Mouse (Mus musculus): Measurements from ENCODE around the gene Rhoa. TPM values are rescaled to one million over a fixed set of nuclear protein-coding genes. Genes with fewer than 3 reads are reported as not detected.
"Not testable (repeated sequence)": the region's sequence is repeated elsewhere in the genome, so short reads cannot be mapped to it uniquely, and the experiment has no call there.

Gene Rhoa
- total RNA-seq, 2 experiments from 2014 or later = 97.0 to 97.5 TPM

GRCm38 (mm10) chr9:108280071-108280828 lies 25.7 kb upstream of the Rhoa start:
- intact Hi-C loops (cut with DNase I) = loop anchor here (2.0 kb wide), 1 partner anchor 183 kb away; no protein-coding TSS in a partner anchor
- peak; percentile 85 to 90 for DNase-seq

GRCm38 (mm10) chr9:108284410-108284809 lies 21.5 kb upstream of the Rhoa start:
- intact Hi-C loops (cut with DNase I) = loop anchor here (2.0 kb wide), 2 partner anchors 82 to 128 kb away; no protein-coding TSS in a partner anchor

GRCm38 (mm10) chr9:108287526-108288238 lies 18.2 kb upstream of the Rhoa start:
- intact Hi-C loops (cut with DNase I); DNase-seq: not testable (repeated sequence)

More at GRCm38 (mm10) chr9:108284410-108284809, 21.5 kb upstream of the Rhoa start:
- peak; percentile 43 to 66 for DNase-seq

- intact Hi-C loops (cut with DNase I) = no loop called here
Observed at GRCm38 (mm10) chr9:108289347-108289746, 16.6 kb upstream of the Rhoa start.

GRCm38 (mm10) chr9:108290016-108290750 lies 15.7 kb upstream of the Rhoa start, which contains the start of gene Nicn1:
Gene Nicn1, plus strand, starts transcription at chr9:108290429.
- peak; percentile 75 to 83 for DNase-seq
- intact Hi-C loops (cut with DNase I) = loop anchor here (5.0 kb wide), 1 partner anchor 198 kb away; the partner anchor contains the start of gene Apeh

More at GRCm38 (mm10) chr9:108289347-108289746, 16.6 kb upstream of the Rhoa start:
- no peak for DNase-seq

- intact Hi-C loops (cut with DNase I) = loop anchor here (5.0 kb wide), 1 partner anchor 198 kb away; the partner anchor contains the start of gene Apeh
- DNase-seq = no peak
Observed at GRCm38 (mm10) chr9:108290773-108291172, 15.2 kb upstream of the Rhoa start.

- intact Hi-C loops (cut with DNase I) = no loop called here
Observed at GRCm38 (mm10) chr9:108296453-108297355, 9.2 kb upstream of the Rhoa start, which contains the start of gene Amt. Gene Amt, plus strand, starts transcription at chr9:108296853.

GRCm38 (mm10) chr9:108301853-108302252 lies 4.1 kb upstream of the Rhoa start:
- intact Hi-C loops (cut with DNase I) = loop anchor here (5.0 kb wide), 1 partner anchor 115 kb away; no protein-coding TSS in a partner anchor
- no peak for DNase-seq

More at GRCm38 (mm10) chr9:108296453-108297355, 9.2 kb upstream of the Rhoa start, which contains the start of gene Amt:
- DNase-seq = no peak

- intact Hi-C loops (cut with DNase I) = loop anchor here (5.0 kb wide), 1 partner anchor 113 kb away; no protein-coding TSS in a partner anchor
- no peak for DNase-seq
Observed at GRCm38 (mm10) chr9:108304716-108305115, 1.2 kb upstream of the Rhoa start.

- intact Hi-C loops (cut with DNase I) = no loop called here
Observed at GRCm38 (mm10) chr9:108305170-108305569, 759 bp upstream of the Rhoa start.

GRCm38 (mm10) chr9:108306571-108306980 lies 647 bp downstream of the Rhoa start:
- intact Hi-C loops (cut with DNase I) = loop anchor here (1.0 kb wide), 1 partner anchor 41 kb away; the partner anchor contains the start of gene Usp4
- peak in 1 of 2 experiments; percentile 76 for DNase-seq

More at GRCm38 (mm10) chr9:108305170-108305569, 759 bp upstream of the Rhoa start:
- DNase-seq = no peak

GRCm38 (mm10) chr9:108307021-108307807 lies 1.3 kb downstream of the Rhoa start:
- intact Hi-C loops (cut with DNase I) = no loop called here

GRCm38 (mm10) chr9:108308141-108308540 lies 2.2 kb downstream of the Rhoa start:
- no peak for DNase-seq
- intact Hi-C loops (cut with DNase I) = no loop called here

More at GRCm38 (mm10) chr9:108307021-108307807, 1.3 kb downstream of the Rhoa start:
- no peak for DNase-seq

- DNase-seq = no peak
- intact Hi-C loops (cut with DNase I) = no loop called here
Observed at GRCm38 (mm10) chr9:108317572-108317971, 11.6 kb downstream of the Rhoa start.

GRCm38 (mm10) chr9:108318462-108318861 lies 12.5 kb downstream of the Rhoa start:
- intact Hi-C loops (cut with DNase I) = no loop called here

GRCm38 (mm10) chr9:108322054-108322453 lies 16.1 kb downstream of the Rhoa start:
- intact Hi-C loops (cut with DNase I); DNase-seq: not testable (repeated sequence)

More at GRCm38 (mm10) chr9:108318462-108318861, 12.5 kb downstream of the Rhoa start:
- no peak for DNase-seq

- intact Hi-C loops (cut with DNase I) = no loop called here
- DNase-seq = no peak
Observed at GRCm38 (mm10) chr9:108324784-108325183, 18.9 kb downstream of the Rhoa start.

GRCm38 (mm10) chr9:108325811-108326210 lies 19.9 kb downstream of the Rhoa start:
- intact Hi-C loops (cut with DNase I) = no loop called here
- no peak for DNase-seq
